Mouse (Mus musculus) heart, postnatal 0 days (tissue): Measurements from ENCODE around the gene Mknk2.

Experiments used
- CTCF ChIP-seq: IDR thresholded peaks from 2 replicates; pipeline ENCODE4 v1.5.1; 2016; ENCODE audit warnings: antibody characterized with exemption, control low read depth, low read depth
- EP300 ChIP-seq: IDR thresholded peaks from 2 replicates; pipeline ENCODE4 v1.6.1; 2016; ENCODE audit warnings: antibody characterized with exemption, low read depth

DNA sequence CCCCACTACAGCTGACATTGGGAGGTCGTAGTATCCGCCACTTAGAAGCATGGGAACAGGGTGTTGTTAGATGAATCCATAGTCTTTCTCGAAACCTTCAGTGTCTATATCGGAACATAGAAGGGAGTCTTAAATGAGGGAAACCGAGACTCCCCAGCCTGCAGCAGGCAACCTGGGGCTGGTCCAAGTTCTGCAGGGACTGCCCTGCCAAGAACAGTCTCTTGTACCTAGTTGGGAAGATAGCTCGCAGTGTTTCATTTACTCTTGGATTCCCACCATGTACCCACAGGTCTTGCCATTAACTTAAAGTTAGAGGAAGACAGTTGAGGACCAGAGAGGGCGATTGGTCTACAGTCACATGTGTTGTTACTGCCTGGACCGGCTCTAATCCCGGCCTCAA, 57.5 kb downstream of the Mknk2 start:
- TF ChIP-seq CTCF (no peak), EP300 (no peak)
